Mouse (Mus musculus) testis, adult 2 months (tissue): ENCODE measurements around the gene Cdk12.

ENCODE experiments used
- CTCF ChIP-seq: fragments of 200-500 bp; IDR thresholded peaks from 2 replicates; pipeline ENCODE4 v1.5.1; 2012; ENCODE audit warnings: low read depth, mild to moderate bottlenecking, inconsistent platforms, low read length, moderate library complexity; ENCODE audit not compliant: control insufficient read depth, insufficient read depth, insufficient replicate concordance
- POLR2A ChIP-seq: fragments of 200-500 bp; IDR thresholded peaks from 2 replicates; pipeline ENCODE4 v1.6.1; 2012; ENCODE audit warnings: low read depth, mild to moderate bottlenecking, inconsistent platforms, low read length, moderate library complexity; ENCODE audit not compliant: control insufficient read depth

DNA sequence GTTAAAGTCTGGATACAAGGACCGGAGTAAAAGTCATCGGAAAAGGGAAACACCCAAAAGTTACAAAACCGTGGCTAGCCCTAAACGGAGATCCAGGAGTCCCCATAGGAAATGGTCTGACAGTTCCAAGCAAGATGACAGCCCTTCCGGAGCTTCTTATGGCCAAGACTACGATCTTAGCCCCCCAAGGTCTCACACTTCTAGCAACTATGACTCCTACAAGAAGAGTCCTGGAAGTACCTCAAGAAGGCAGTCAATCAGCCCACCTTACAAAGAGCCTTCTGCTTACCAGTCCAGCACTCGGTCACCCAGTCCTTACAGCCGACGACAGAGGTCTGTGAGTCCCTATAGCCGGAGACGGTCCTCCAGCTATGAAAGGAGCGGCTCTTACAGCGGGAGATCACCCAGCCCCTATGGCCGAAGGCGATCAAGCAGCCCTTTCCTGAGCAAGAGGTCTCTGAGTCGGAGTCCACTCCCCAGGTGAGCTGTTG is 1.1 kb downstream of the Cdk12 start:
- TF ChIP-seq POLR2A = no peak
- TF ChIP-seq CTCF = no peak
